Mouse (Mus musculus) CH12.LX (cell line): ENCODE results near the gene Apex1. TPM values are rescaled to one million over a fixed set of nuclear protein-coding genes. Genes with fewer than 3 reads are reported as not detected.
"Not testable (repeated sequence)": the region's sequence is repeated elsewhere in the genome, so short reads cannot be mapped to it uniquely, and the experiment has no call there.

ENCODE experiments used
- DNase-seq: peaks from one replicate; pipeline ENCODE4 v3.0.0-alpha.2; 2013; ENCODE audit errors: extremely low read depth
- H3K27ac ChIP-seq: 2 replicates; pipeline ENCODE4 v1.5.1; 2012; ENCODE audit warnings: low read depth, mild to moderate bottlenecking, control low read depth, moderate library complexity; ENCODE audit not compliant: insufficient read depth
- H3K27me3 ChIP-seq: replicated peaks from 2 replicates; pipeline ENCODE3; 2012; ENCODE audit warnings: inconsistent platforms
- H3K36me3 ChIP-seq, 2 experiments: replicated peaks in 1 of 2; 2 replicates each; pipeline versions ENCODE3 to v1.6.1; 2012; ENCODE audit warnings: inconsistent platforms in 1 of 2, low read length in 1 of 2, mild to moderate bottlenecking in 1 of 2, mixed read lengths in 1 of 2, moderate library complexity in 1 of 2; ENCODE audit not compliant: control insufficient read depth in 1 of 2, insufficient read depth in 1 of 2
- H3K4me1 ChIP-seq, 2 experiments: 2 replicates each; pipeline ENCODE4 v1.6.1; 2012; ENCODE audit warnings: inconsistent platforms in 1 of 2, moderate library complexity in 1 of 2; ENCODE audit not compliant: insufficient read depth in 2 of 2, control insufficient read depth in 1 of 2
- H3K4me2 ChIP-seq: 2 replicates; pipeline ENCODE4 v1.6.1; 2012; ENCODE audit warnings: low read depth, mild to moderate bottlenecking, control low read depth; ENCODE audit not compliant: poor library complexity, insufficient read depth, severe bottlenecking
- H3K4me3 ChIP-seq, 3 experiments: fragments of 150-350 bp in 1 of 3; sonication (generic) in 1 of 3; replicated peaks in 1 of 3; 2 replicates each; pipeline versions ENCODE3 to v1.5.1; 2011 to 2012; ENCODE audit warnings: low read depth in 2 of 3, low read length in 2 of 3, mild to moderate bottlenecking in 2 of 3, moderate library complexity in 2 of 3, control low read depth in 1 of 3, improper control_type of control experiment in 1 of 3, inconsistent platforms in 1 of 3, mixed read lengths in 1 of 3; ENCODE audit not compliant: poor library complexity in 1 of 3
- H3K79me2 ChIP-seq: replicated peaks from 2 replicates; pipeline ENCODE4 v1.6.1; 2012; ENCODE audit warnings: mild to moderate bottlenecking, moderate library complexity; ENCODE audit not compliant: control insufficient read depth, poor library complexity, insufficient read depth, severe bottlenecking; ENCODE audit errors: extremely low read depth
- H3K9ac ChIP-seq: 2 replicates; pipeline ENCODE4 v1.6.1; 2012; ENCODE audit warnings: low read depth, mild to moderate bottlenecking, control low read depth, moderate library complexity; ENCODE audit not compliant: insufficient read depth
- H3K9me3 ChIP-seq: replicated peaks from 2 replicates; pipeline ENCODE3; 2012; ENCODE audit warnings: low read length, inconsistent platforms, mixed read lengths
- GABPA ChIP-seq: IDR thresholded peaks from 2 replicates; pipeline ENCODE4 v1.6.1; 2012; ENCODE audit warnings: low read depth, low read length, improper control_type of control experiment, inconsistent platforms; ENCODE audit not compliant: insufficient replicate concordance
- HCFC1 ChIP-seq: IDR thresholded peaks from 2 replicates; pipeline ENCODE4 v1.6.1; 2012; ENCODE audit warnings: low read depth, mild to moderate bottlenecking, inconsistent platforms, low read length, improper control_type of control experiment
- JUND ChIP-seq: conservative IDR thresholded peaks from 2 replicates; pipeline ENCODE4 v1.6.1; 2011; ENCODE audit warnings: low read depth, low read length, improper control_type of control experiment
- KAT2A ChIP-seq: IDR thresholded peaks from 2 replicates; pipeline ENCODE4 v1.6.1; 2012; ENCODE audit warnings: low read length, improper control_type of control experiment, inconsistent platforms; ENCODE audit not compliant: insufficient replicate concordance
- MXI1 ChIP-seq: IDR thresholded peaks from 2 replicates; pipeline ENCODE4 v1.6.1; 2011; ENCODE audit warnings: mild to moderate bottlenecking, low read depth, low read length, improper control_type of control experiment
- MYC ChIP-seq: IDR thresholded peaks from 2 replicates; pipeline ENCODE4 v1.6.1; 2011; ENCODE audit warnings: low read depth, mild to moderate bottlenecking, improper control_type of control experiment, low read length
- NELFE ChIP-seq: IDR thresholded peaks from 2 replicates; pipeline ENCODE4 v1.6.1; 2011; ENCODE audit warnings: low read depth, low read length, improper control_type of control experiment
- NRF1 ChIP-seq: IDR thresholded peaks from 2 replicates; pipeline ENCODE4 v1.6.1; 2014; ENCODE audit warnings: low read depth, mild to moderate bottlenecking, inconsistent platforms, low read length, improper control_type of control experiment, moderate library complexity
- POLR2A ChIP-seq: IDR thresholded peaks from 2 replicates; pipeline ENCODE4 v1.6.1; 2011; ENCODE audit warnings: low read depth, mild to moderate bottlenecking, improper control_type of control experiment, low read length
- RAD21 ChIP-seq: IDR thresholded peaks from 2 replicates; pipeline ENCODE4 v1.6.1; 2011; ENCODE audit warnings: low read depth, mild to moderate bottlenecking, low read length, improper control_type of control experiment, moderate library complexity
- RCOR1 ChIP-seq: conservative IDR thresholded peaks from 2 replicates; pipeline ENCODE4 v1.6.1; 2012; ENCODE audit warnings: low read depth, mild to moderate bottlenecking, inconsistent platforms, low read length, improper control_type of control experiment
- SIN3A ChIP-seq: IDR thresholded peaks from 2 replicates; pipeline ENCODE4 v1.6.1; 2012; ENCODE audit warnings: low read length, improper control_type of control experiment, inconsistent platforms
- SMC3 ChIP-seq: IDR thresholded peaks from 2 replicates; pipeline ENCODE4 v1.6.1; 2011; ENCODE audit warnings: low read depth, low read length, improper control_type of control experiment
- TBP ChIP-seq: conservative IDR thresholded peaks from 2 replicates; pipeline ENCODE4 v1.6.1; 2011; ENCODE audit warnings: low read depth, low read length, improper control_type of control experiment
- UBTF ChIP-seq: IDR thresholded peaks from 2 replicates; pipeline ENCODE4 v1.6.1; 2012; ENCODE audit warnings: low read depth, mild to moderate bottlenecking, inconsistent platforms, low read length, improper control_type of control experiment, moderate library complexity
- USF1 ChIP-seq: IDR thresholded peaks from 2 replicates; pipeline ENCODE4 v1.6.1; 2014; ENCODE audit warnings: low read depth, mild to moderate bottlenecking, inconsistent platforms, low read length, improper control_type of control experiment
- ZC3H11A ChIP-seq: IDR thresholded peaks from 2 replicates; pipeline ENCODE4 v1.6.1; 2012; ENCODE audit warnings: low read depth, mild to moderate bottlenecking, inconsistent platforms, low read length, improper control_type of control experiment
- ZKSCAN1 ChIP-seq: IDR thresholded peaks from 2 replicates; pipeline ENCODE4 v1.6.1; 2012; ENCODE audit warnings: low read depth, inconsistent platforms, low read length, improper control_type of control experiment, borderline replicate concordance
- ZMIZ1 ChIP-seq: IDR thresholded peaks from 2 replicates; pipeline ENCODE4 v1.6.1; 2012; ENCODE audit warnings: low read depth, mild to moderate bottlenecking, inconsistent platforms, low read length, improper control_type of control experiment
- ZNF384 ChIP-seq: IDR thresholded peaks from 2 replicates; pipeline ENCODE4 v1.6.1; 2012; ENCODE audit warnings: low read depth, low read length, improper control_type of control experiment, inconsistent platforms
- dilution Hi-C: fragments of 300-500 bp; cut with MboI; formaldehyde crosslinking; loops from 2 replicates; pipeline ENCODE4 v1.14.3; 2020; ENCODE audit warnings: low sequenced_read_pairs; ENCODE audit not compliant: extremely low pct_unique_long_range_greater_than_20kb, extremely low pct_ligation_motif_present
- in situ Hi-C: fragments of 300-500 bp; cut with MboI; formaldehyde crosslinking; loops from 3 replicates; pipeline ENCODE4 v1.14.3; 2019; ENCODE audit warnings: low sequenced_read_pairs, low pct_ligation_motif_present, low pct_unique_long_range_greater_than_20kb, mixed read lengths
- polyA plus RNA-seq: library from polyadenylated mRNA; unstranded; fragments of >175 nt; gene quantifications from 2 replicates; pipeline ENCODE4 v1.2.1, GENCODE M21; 2012; ENCODE audit warnings: low read depth; ENCODE audit not compliant: insufficient read length
- total RNA-seq, 2 experiments: library from RNA; depleted of rRNA; stranded (reverse); fragments of 300-350 nt in 1 of 2; fragments of >200 nt in 1 of 2; gene quantifications; 2 replicates each; pipeline ENCODE4 v1.2.3; 2012 to 2014

Apex1 gene
- total and polyA plus RNA-seq, 3 experiments = 178 to 427 (median 353) TPM

DNA sequence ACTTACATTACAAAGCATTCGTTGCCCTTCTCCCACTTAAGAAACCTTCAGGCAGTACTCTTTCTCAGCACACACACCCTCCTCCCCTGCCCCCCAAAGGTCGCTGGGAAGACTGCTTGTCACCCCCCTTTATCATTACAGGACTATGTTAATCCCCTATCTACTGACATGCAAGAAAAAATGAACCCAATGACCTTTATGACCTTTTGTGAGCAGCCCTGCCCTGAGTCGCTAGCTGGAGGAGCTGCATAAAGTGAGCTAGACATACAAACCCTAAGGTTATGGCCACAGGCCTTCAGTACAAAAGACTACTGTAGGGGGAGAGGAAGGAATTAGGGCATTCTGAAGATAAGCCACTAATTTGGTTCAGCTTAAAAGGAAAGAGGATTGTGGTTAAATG is 13.4 kb upstream of the Apex1 start:
- TF ChIP-seq NRF1 (no peak), NELFE (no peak), SMC3 (no peak), UBTF (no peak), JUND (no peak), RCOR1 (no peak), SIN3A (no peak), KAT2A (no peak), ZKSCAN1 (no peak), MXI1 (no peak), USF1 (no peak), GABPA (no peak), MYC (no peak), RAD21 (no peak), HCFC1 (no peak), POLR2A (no peak), ZNF384 (no peak), ZC3H11A (no peak), ZMIZ1 (no peak)
- no peak for DNase-seq
- Histone ChIP-seq H3K27ac (no peak overlapping the region), H3K4me1 (no peaks in the 10 kb centered on the region), H3K36me3 (peaks cover 17 to 56% of the 10 kb centered on the region in 2 experiments), H3K9ac (no peak overlapping the region), H3K9me3 (no peaks in the 10 kb centered on the region), H3K79me2 (no peaks in the 10 kb centered on the region), H3K4me2 (no peak overlapping the region), H3K4me3 (no peak overlapping the region), H3K27me3 (no peaks in the 10 kb centered on the region)
- dilution Hi-C loops = no loop called here
- in situ Hi-C loops = no loop called here

DNA sequence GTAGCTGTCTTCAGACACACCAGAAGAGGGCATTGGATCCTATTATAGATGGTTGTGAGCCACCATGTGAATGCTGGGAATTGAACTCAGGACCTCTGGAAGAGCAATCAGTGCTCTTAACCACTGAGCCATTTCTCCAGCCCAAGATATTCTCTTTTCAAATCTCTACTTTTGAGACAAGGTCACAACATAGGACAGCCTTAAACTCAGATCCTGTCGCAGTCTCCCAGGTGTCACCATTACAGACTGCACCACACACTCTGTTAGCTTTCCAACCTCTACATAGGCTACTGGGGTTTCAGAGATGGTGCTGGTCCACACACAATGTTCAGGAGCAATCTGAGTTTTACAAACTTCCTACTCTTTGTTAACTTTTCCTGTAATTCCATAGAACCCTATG is 1.3 kb upstream of the Apex1 start:
- H3K36me3 ChIP-seq = peaks cover 26 to 46% of the 10 kb centered on the region in 2 experiments
- H3K27ac ChIP-seq, dilution Hi-C loops, H3K9me3 ChIP-seq, in situ Hi-C loops, H3K27me3 ChIP-seq: not testable (repeated sequence)
- peak overlapping the region; percentile 87 for H3K4me2 ChIP-seq
- peak; percentile 97 for TF ChIP-seq TBP
- peak; percentile 37 for DNase-seq
- peak overlapping the region; percentile 66 for H3K9ac ChIP-seq
- peaks cover 0 to 31% of the 10 kb centered on the region in 2 experiments; a peak in 2 of 4 replicates for H3K4me1 ChIP-seq
- peaks cover 12% of the 10 kb centered on the region for H3K79me2 ChIP-seq
- H3K4me3 ChIP-seq = peak overlapping the region; percentile 73 to 97 (median 85)
